8 mouse cellular contexts compared by ENCODE assay signal in the genomic region with DNA sequence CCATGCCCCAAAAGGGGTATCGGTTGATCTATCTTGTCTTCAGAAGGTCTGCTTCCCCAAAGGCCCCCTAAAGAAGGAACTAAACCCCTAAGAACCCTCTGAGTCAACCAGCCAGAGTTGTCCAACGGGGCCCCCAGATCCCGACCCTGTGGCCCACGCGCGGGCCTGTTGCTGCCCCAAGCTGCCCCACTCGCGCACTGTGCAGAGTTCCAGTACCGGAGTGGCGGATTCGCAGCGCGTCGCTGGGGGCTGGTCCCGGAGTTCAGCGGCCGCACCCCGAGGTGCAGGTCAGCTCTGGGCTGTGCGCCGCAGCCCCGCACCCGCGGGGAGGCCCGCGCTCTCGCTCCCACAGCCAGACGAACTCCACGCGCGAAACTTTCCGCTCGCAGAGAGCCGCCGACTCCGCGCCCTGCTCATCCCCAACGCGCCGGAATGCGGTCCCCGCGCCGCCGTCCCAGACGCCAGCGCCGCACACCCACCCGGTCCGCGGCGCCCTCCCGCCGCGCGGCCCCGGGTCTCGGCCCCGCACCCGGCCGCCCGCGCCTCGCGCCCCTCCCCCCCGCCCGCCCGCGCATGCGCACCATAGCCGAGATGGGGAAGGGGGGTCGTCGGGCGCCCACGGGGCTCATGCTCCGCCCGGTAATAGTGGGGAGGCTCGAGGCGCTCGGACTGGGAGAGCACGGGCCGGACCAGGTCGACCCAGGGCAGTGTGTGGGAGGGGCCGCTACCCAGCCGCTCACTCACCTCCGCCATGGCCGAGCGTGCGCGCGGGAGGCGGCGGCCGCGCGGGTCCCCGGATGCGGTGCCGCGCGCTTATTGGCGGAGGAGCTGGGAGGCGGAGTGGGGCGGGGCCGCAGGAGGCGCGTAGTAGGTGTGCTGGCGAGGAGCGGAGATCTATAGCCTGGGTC. TPM values are rescaled to one million over a fixed set of nuclear protein-coding genes. Genes with fewer than 3 reads are reported as not detected.
DNase-seq lines count a peak whose midpoint lies in the region; ATAC-seq and TF ChIP-seq lines count a peak whose summit lies in the region.

A gene (minus strand): TSS at position 870 of the 908 bp plus-strand sequence.

- H3K4me3 ChIP-seq in bone marrow macrophage, adult 2 months (ENCODE audit: insufficient read depth, low read length) = peak within 1 kb of the TSS; percentile 93
- peak within 1 kb of the TSS; percentile 77 for H3K4me3 ChIP-seq in embryonic fibroblast, embryonic 13.5 days (ENCODE audit: insufficient read depth, low read length)
- H3K4me3 ChIP-seq in heart, embryonic 12.5 days = peak within 1 kb of the TSS; percentile 95
- H3K4me3 ChIP-seq in kidney, postnatal 0 days (replicated peaks; ENCODE audit: low read depth, low read length) = peak within 1 kb of the TSS; percentile 79
- peak within 1 kb of the TSS; percentile 79 for H3K4me3 ChIP-seq in liver, embryonic 12.5 days
- H3K4me3 ChIP-seq in stomach, embryonic 14.5 days (ENCODE audit: low read depth, low read length) = peak within 1 kb of the TSS; percentile 85

- 0 out of 2 replicates have a peak, but pooled peaks cover 3% of the 10 kb centered on the region for H3K27me3 ChIP-seq in heart, embryonic 12.5 days (replicated peaks)
- no peaks in the 10 kb centered on the region for H3K27me3 ChIP-seq in kidney, postnatal 0 days (ENCODE audit: insufficient read depth, low read length)
- H3K27me3 ChIP-seq in liver, embryonic 12.5 days (replicated peaks) = peaks cover 13% of the 10 kb centered on the region
- H3K27me3 ChIP-seq in stomach, embryonic 14.5 days (ENCODE audit: control insufficient read depth, insufficient read depth, low read length) = no peaks in the 10 kb centered on the region

- H3K27ac ChIP-seq in bone marrow macrophage, adult 2 months (ENCODE audit: insufficient read depth, low read depth, low read length) = 0 out of 2 replicates have a peak within 1 kb of the TSS, but pooled peaks have one; percentile 6
- no peak within 1 kb of the TSS for H3K27ac ChIP-seq in embryonic fibroblast, embryonic 13.5 days (ENCODE audit: insufficient read depth, low read length)
- 0 out of 2 replicates have a peak within 1 kb of the TSS, but pooled peaks have one; percentile 6 for H3K27ac ChIP-seq in heart, embryonic 12.5 days (ENCODE audit: poor library complexity, severe bottlenecking)
- H3K27ac ChIP-seq in kidney, postnatal 0 days = peak within 1 kb of the TSS; percentile 51
- peak within 1 kb of the TSS; percentile 60 for H3K27ac ChIP-seq in liver, embryonic 12.5 days
- H3K27ac ChIP-seq in stomach, embryonic 14.5 days (ENCODE audit: low read length) = peak within 1 kb of the TSS; percentile 27; the same call in 1 of the 2 replicates

- WGBS in heart, embryonic 12.5 days = 1% methylated on average over 92 of the region's 108 CpGs
- under 1% methylated on average over 106 of the region's 108 CpGs for WGBS in kidney, postnatal 0 days
- WGBS in liver, embryonic 12.5 days (ENCODE audit: insufficient replicate concordance) = under 1% methylated on average over 101 of the region's 108 CpGs
- WGBS in stomach, embryonic 14.5 days = 2% methylated on average over 98 of the region's 108 CpGs

- peak; percentile 82 to 86 for DNase-seq in B cell, adult 2 months
- DNase-seq in kidney, postnatal 0 days (ENCODE audit: low spot score) = peak; percentile 67
- DNase-seq in natural killer cell, adult 2 months (ENCODE audit: low spot score in 2 of 2) = peak; percentile 71 to 81

- peak within 1 kb of the TSS; percentile 96 for H3K9ac ChIP-seq in heart, embryonic 12.5 days
- peak within 1 kb of the TSS; percentile 92 for H3K9ac ChIP-seq in kidney, postnatal 0 days (ENCODE audit: low read depth, low read length)
- H3K9ac ChIP-seq in liver, embryonic 12.5 days = peak within 1 kb of the TSS; percentile 80
- H3K9ac ChIP-seq in stomach, embryonic 14.5 days (replicated peaks; ENCODE audit: low read depth, low read length) = peak within 1 kb of the TSS; percentile 92

- no peak for TF ChIP-seq POLR2A in bone marrow macrophage, adult 2 months (IDR thresholded peaks at IDR 0.05; ENCODE audit: borderline replicate concordance, low read depth, low read length)
- peak; percentile 59; the same call in 1 of the 2 replicates for TF ChIP-seq POLR2A in embryonic fibroblast, embryonic 13.5 days (IDR thresholded peaks at IDR 0.05; ENCODE audit: low read depth, low read length)

- H3K9me3 ChIP-seq in heart, embryonic 12.5 days (replicated peaks) = no peaks in the 10 kb centered on the region; the same call in 1 of the 2 replicates
- no peaks in the 10 kb centered on the region for H3K9me3 ChIP-seq in kidney, postnatal 0 days (replicated peaks; ENCODE audit: low read length)
- no peaks in the 10 kb centered on the region for H3K9me3 ChIP-seq in liver, embryonic 12.5 days (replicated peaks)
- H3K9me3 ChIP-seq in stomach, embryonic 14.5 days (ENCODE audit: control insufficient read depth, low read depth, low read length) = no peaks in the 10 kb centered on the region

- peak; percentile 76 for ATAC-seq in heart, embryonic 12.5 days (ENCODE audit: insufficient number of reproducible peaks, low FRiP score)
- peak; percentile 84 for ATAC-seq in kidney, postnatal 0 days (replicated peaks; ENCODE audit: low FRiP score, low read depth)
- ATAC-seq in liver, embryonic 12.5 days = peak; percentile 75
- ATAC-seq in stomach, embryonic 14.5 days (ENCODE audit: insufficient number of reproducible peaks, insufficient read depth, low FRiP score, low read depth) = peak; percentile 88

- no peak for TF ChIP-seq CTCF in bone marrow macrophage, adult 2 months (IDR thresholded peaks at IDR 0.05; ENCODE audit: low read depth, low read length)
- TF ChIP-seq CTCF in embryonic fibroblast, embryonic 13.5 days (IDR thresholded peaks at IDR 0.05; ENCODE audit: borderline replicate concordance, insufficient read depth, low read length) = no peak
- no peak for TF ChIP-seq CTCF in kidney, postnatal 0 days (IDR thresholded peaks at IDR 0.05; ENCODE audit: low read depth)

- H3K4me1 ChIP-seq in bone marrow macrophage, adult 2 months (ENCODE audit: control insufficient read depth, insufficient read depth, low read length) = peaks cover 25% of the 10 kb centered on the region
- peaks cover 3% of the 10 kb centered on the region; the same call in 1 of the 2 replicates for H3K4me1 ChIP-seq in embryonic fibroblast, embryonic 13.5 days (ENCODE audit: control insufficient read depth, insufficient read depth, low read length)
- H3K4me1 ChIP-seq in heart, embryonic 12.5 days (replicated peaks) = peaks cover 19% of the 10 kb centered on the region
- H3K4me1 ChIP-seq in kidney, postnatal 0 days (replicated peaks; ENCODE audit: insufficient read depth, low read length) = peaks cover 8% of the 10 kb centered on the region; the same call in 1 of the 2 replicates
- H3K4me1 ChIP-seq in liver, embryonic 12.5 days = peaks cover 33% of the 10 kb centered on the region
- H3K4me1 ChIP-seq in stomach, embryonic 14.5 days (ENCODE audit: control insufficient read depth, insufficient read depth, low read length) = peaks cover 18% of the 10 kb centered on the region

- peaks cover 13% of the 10 kb centered on the region for H3K36me3 ChIP-seq in heart, embryonic 12.5 days
- peaks cover 7% of the 10 kb centered on the region; the same call in 1 of the 2 replicates for H3K36me3 ChIP-seq in kidney, postnatal 0 days (ENCODE audit: insufficient read depth, low read length)
- H3K36me3 ChIP-seq in liver, embryonic 12.5 days = peaks cover 12% of the 10 kb centered on the region
- H3K36me3 ChIP-seq in stomach, embryonic 14.5 days (ENCODE audit: control insufficient read depth, insufficient read depth, low read length) = peaks cover 8% of the 10 kb centered on the region

- H3K4me2 ChIP-seq in heart, embryonic 12.5 days = peak within 1 kb of the TSS; percentile 90
- H3K4me2 ChIP-seq in kidney, postnatal 0 days (ENCODE audit: low read length) = peak within 1 kb of the TSS; percentile 87
- peak within 1 kb of the TSS; percentile 89 for H3K4me2 ChIP-seq in liver, embryonic 12.5 days
- H3K4me2 ChIP-seq in stomach, embryonic 14.5 days (replicated peaks; ENCODE audit: low read depth, low read length) = peak within 1 kb of the TSS; percentile 75

RNA-seq across cellular contexts. Expression of the gene that starts here (rescaled TPM):
- polyA plus RNA-seq in bone marrow macrophage, adult 2 months (2012; ENCODE audit: insufficient read depth, insufficient read length, missing spikeins) = 32.1 and 35.1 TPM in 2 replicates
- 24.7 and 33.6 TPM in 2 replicates for polyA plus RNA-seq in embryonic fibroblast, embryonic 13.5 days (2011; ENCODE audit: insufficient read length, low read depth, missing spikeins)
- 38.2 and 38.7 TPM in 2 replicates for polyA plus RNA-seq in heart, embryonic 12.5 days (2016; fragmentation: Nextera tagmentation; extraction: Ambion mirVana)
- 27.4 and 29.4 TPM in 2 replicates for polyA plus RNA-seq in kidney, postnatal 0 days (2015; fragmentation: Nextera tagmentation; extraction: Ambion mirVana)
- 20.1 and 20.5 TPM in 2 replicates for polyA plus RNA-seq in liver, embryonic 12.5 days (2016; fragmentation: Nextera tagmentation; extraction: Ambion mirVana)
- polyA plus RNA-seq in stomach, embryonic 14.5 days (2014; fragmentation: Nextera tagmentation; extraction: Ambion mirVana) = 49.0 and 55.2 TPM in 2 replicates
